Mouse (Mus musculus) spleen, adult 2 months (tissue): ENCODE measurements around the gene Nptxr.

Experiments used
- CTCF ChIP-seq: fragments of 200-500 bp; IDR thresholded peaks from 2 replicates; pipeline ENCODE4 v1.5.1; 2011; ENCODE audit warnings: mild to moderate bottlenecking, inconsistent platforms; ENCODE audit not compliant: insufficient read depth, insufficient read length, insufficient replicate concordance; ENCODE audit errors: extremely low read depth
- POLR2A ChIP-seq: fragments of 200-500 bp; IDR thresholded peaks from 2 replicates; pipeline ENCODE4 v1.6.1; 2011; ENCODE audit warnings: low read depth, low read length, inconsistent platforms

GRCm38 (mm10) chr15:79765361-79765760, 39.2 kb downstream of the Nptxr start:
- TF ChIP-seq POLR2A: no peak
- no peak for TF ChIP-seq CTCF
